Mouse (Mus musculus) heart, embryonic 14.5 days (tissue): ENCODE measurements around the gene Crtc2. TPM values are rescaled to one million over a fixed set of nuclear protein-coding genes. Genes with fewer than 3 reads are reported as not detected.
A peak's percentile ranks its signal among the peaks of the same experiment; 100 is the strongest.

Experiments used
- ATAC-seq: fragments of 200-750 bp; cut with Nextera tagmentation; 2 replicates; pipeline ENCODE4 v1.8.0; 2017; ENCODE audit warnings: low read depth, moderate TSS enrichment; ENCODE audit not compliant: insufficient number of reproducible peaks, insufficient read depth, low FRiP score
- H3K27ac ChIP-seq, 2 experiments: fragments of 200-500 bp in 1 of 2; fragments of 300-500 bp in 1 of 2; sonication (generic) in 1 of 2; replicated peaks in 1 of 2; 2 replicates each; pipeline ENCODE4 v1.5.1; 2012 to 2014; ENCODE audit warnings: low read depth in 2 of 2, low read length in 2 of 2, control low read depth in 1 of 2, mild to moderate bottlenecking in 1 of 2, mixed read lengths in 1 of 2; ENCODE audit not compliant: control insufficient read depth in 1 of 2, insufficient read depth in 1 of 2
- H3K27me3 ChIP-seq: fragments of 300-500 bp; sonication (generic); 2 replicates; pipeline ENCODE4 v1.6.1; 2014; ENCODE audit warnings: mild to moderate bottlenecking, low read length, control low read depth; ENCODE audit not compliant: control insufficient read depth, insufficient read depth
- H3K36me3 ChIP-seq: fragments of 300-500 bp; sonication (generic); 2 replicates; pipeline ENCODE4 v1.6.1; 2014; ENCODE audit warnings: mild to moderate bottlenecking, control low read depth, low read length, mixed read lengths; ENCODE audit not compliant: control insufficient read depth, insufficient read depth
- H3K4me1 ChIP-seq, 2 experiments: fragments of 200-500 bp in 1 of 2; fragments of 300-500 bp in 1 of 2; sonication (generic) in 1 of 2; 2 replicates each; pipeline ENCODE4 v1.6.1; 2012 to 2014; ENCODE audit warnings: low read length in 2 of 2, control low read depth in 1 of 2, mixed read lengths in 1 of 2; ENCODE audit not compliant: control insufficient read depth in 2 of 2, insufficient read depth in 2 of 2
- H3K4me2 ChIP-seq: fragments of 300-500 bp; sonication (generic); 2 replicates; pipeline ENCODE4 v1.6.1; 2014; ENCODE audit warnings: mild to moderate bottlenecking, low read length
- H3K4me3 ChIP-seq, 2 experiments: fragments of 200-500 bp in 1 of 2; fragments of 300-500 bp in 1 of 2; sonication (generic) in 1 of 2; 2 replicates each; pipeline ENCODE4 v1.5.1; 2012 to 2014; ENCODE audit warnings: low read length in 2 of 2, mild to moderate bottlenecking in 2 of 2, control low read depth in 1 of 2, low read depth in 1 of 2, moderate library complexity in 1 of 2; ENCODE audit not compliant: control insufficient read depth in 1 of 2, insufficient read depth in 1 of 2
- H3K9ac ChIP-seq: fragments of 300-500 bp; sonication (generic); 2 replicates; pipeline ENCODE4 v1.6.1; 2014; ENCODE audit warnings: mild to moderate bottlenecking, low read length
- H3K9me3 ChIP-seq: fragments of 300-500 bp; sonication (generic); 2 replicates; pipeline ENCODE4 v1.6.1; 2016; ENCODE audit warnings: low read length, control low read depth; ENCODE audit not compliant: control insufficient read depth
- WGBS: fragments of 180-500 bp; shearing (Covaris S2); extraction: QIAGEN DNeasy Blood & Tissue Kit; methylation state at CpG from one replicate; pipeline ENCODE4 v1.1.7; 2014; 5-methylcytosine and 5-hydroxymethylcytosine counted together
- polyA plus RNA-seq: library from polyadenylated mRNA; unstranded; fragments of >200 nt; fragmentation: Nextera tagmentation; extraction: Ambion mirVana; gene quantifications from 2 replicates; pipeline ENCODE4 v1.2.1, GENCODE M21; 2014

Gene Crtc2
- 7.5 and 8.7 TPM in 2 replicates for polyA plus RNA-seq

GRCm38 (mm10) chr3:90253653-90254418, at the start of gene Crtc2:
TSS of gene Crtc2 (plus strand) at chr3:90254163.
- ATAC-seq: peak; percentile 95
- peaks cover 9 to 20% of the 10 kb centered on the region in 2 experiments for H3K4me1 ChIP-seq
- H3K9ac ChIP-seq: peak within 1 kb of the TSS; percentile 87
- peak within 1 kb of the TSS; percentile 79 to 95 for H3K27ac ChIP-seq
- no peaks in the 10 kb centered on the region for H3K9me3 ChIP-seq
- peak within 1 kb of the TSS; percentile 89 for H3K4me2 ChIP-seq
- 2% methylated on average over 40 of the region's 40 CpGs for WGBS
- H3K36me3 ChIP-seq: peaks cover 46% of the 10 kb centered on the region
- H3K27me3 ChIP-seq: no peaks in the 10 kb centered on the region
- H3K4me3 ChIP-seq: peak within 1 kb of the TSS; percentile 87 to 100

DNA sequence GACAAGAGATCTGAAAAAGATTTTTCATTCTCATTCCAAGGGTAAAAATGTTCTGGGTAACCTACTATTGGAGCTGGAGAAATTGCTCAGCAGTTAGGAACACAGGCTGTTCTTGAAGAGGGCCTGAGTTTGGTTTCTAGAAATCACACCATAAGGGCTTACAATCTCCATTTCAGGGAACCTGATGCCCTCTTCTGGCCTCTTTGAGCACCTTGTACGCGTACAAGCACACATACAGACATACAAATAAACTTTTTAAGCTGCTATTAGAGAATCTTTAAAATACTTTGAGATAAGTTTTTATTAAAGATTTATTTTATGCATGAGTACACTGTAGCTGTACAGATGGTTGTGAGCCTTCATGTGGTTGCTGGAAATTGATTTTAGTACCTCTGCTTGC, 49.4 kb upstream of the Crtc2 start:
- H3K27ac ChIP-seq: no peak overlapping the region
- 95% methylated on average over 2 of the region's 2 CpGs for WGBS
- no peak for ATAC-seq

GRCm38 (mm10) chr3:90208662-90209061, 45.3 kb upstream of the Crtc2 start:
- no peaks in the 10 kb centered on the region for H3K27me3 ChIP-seq
- 82% methylated on average over 2 of the region's 2 CpGs for whole genome bisulfite sequencing
- peaks cover 7 to 17% of the 10 kb centered on the region in 2 experiments for H3K4me1 ChIP-seq
- no peak overlapping the region for H3K4me2 ChIP-seq
- no peak overlapping the region for H3K4me3 ChIP-seq
- peak overlapping the region in 1 of 2 experiments; percentile 15; a peak in 2 of 4 replicates for H3K27ac ChIP-seq
- no peak overlapping the region for H3K9ac ChIP-seq
- ATAC-seq: no peak
- H3K36me3 ChIP-seq: peaks cover 53% of the 10 kb centered on the region
- no peaks in the 10 kb centered on the region for H3K9me3 ChIP-seq

More for the DNA sequence above, 49.4 kb upstream of the Crtc2 start:
- Histone ChIP-seq H3K4me1 (peaks cover 0 to 2% of the 10 kb centered on the region in 2 experiments; a peak in 1 of 4 replicates), H3K4me2 (no peak overlapping the region), H3K9me3 (no peaks in the 10 kb centered on the region), H3K4me3 (no peak overlapping the region), H3K9ac (no peak overlapping the region), H3K36me3 (peaks cover 22% of the 10 kb centered on the region), H3K27me3 (no peaks in the 10 kb centered on the region)

GRCm38 (mm10) chr3:90209908-90210566, 43.9 kb upstream of the Crtc2 start:
- Histone ChIP-seq H3K27me3 (no peaks in the 10 kb centered on the region), H3K9ac (no peak overlapping the region), H3K4me3 (no peak overlapping the region), H3K36me3 (peaks cover 53% of the 10 kb centered on the region), H3K4me1 (peaks cover 7 to 21% of the 10 kb centered on the region in 2 experiments; a peak in 3 of 4 replicates), H3K9me3 (no peaks in the 10 kb centered on the region), H3K27ac (no peak overlapping the region), H3K4me2 (no peak overlapping the region)
- WGBS: 88% methylated on average over 5 of the region's 5 CpGs
- no peak for ATAC-seq

DNA sequence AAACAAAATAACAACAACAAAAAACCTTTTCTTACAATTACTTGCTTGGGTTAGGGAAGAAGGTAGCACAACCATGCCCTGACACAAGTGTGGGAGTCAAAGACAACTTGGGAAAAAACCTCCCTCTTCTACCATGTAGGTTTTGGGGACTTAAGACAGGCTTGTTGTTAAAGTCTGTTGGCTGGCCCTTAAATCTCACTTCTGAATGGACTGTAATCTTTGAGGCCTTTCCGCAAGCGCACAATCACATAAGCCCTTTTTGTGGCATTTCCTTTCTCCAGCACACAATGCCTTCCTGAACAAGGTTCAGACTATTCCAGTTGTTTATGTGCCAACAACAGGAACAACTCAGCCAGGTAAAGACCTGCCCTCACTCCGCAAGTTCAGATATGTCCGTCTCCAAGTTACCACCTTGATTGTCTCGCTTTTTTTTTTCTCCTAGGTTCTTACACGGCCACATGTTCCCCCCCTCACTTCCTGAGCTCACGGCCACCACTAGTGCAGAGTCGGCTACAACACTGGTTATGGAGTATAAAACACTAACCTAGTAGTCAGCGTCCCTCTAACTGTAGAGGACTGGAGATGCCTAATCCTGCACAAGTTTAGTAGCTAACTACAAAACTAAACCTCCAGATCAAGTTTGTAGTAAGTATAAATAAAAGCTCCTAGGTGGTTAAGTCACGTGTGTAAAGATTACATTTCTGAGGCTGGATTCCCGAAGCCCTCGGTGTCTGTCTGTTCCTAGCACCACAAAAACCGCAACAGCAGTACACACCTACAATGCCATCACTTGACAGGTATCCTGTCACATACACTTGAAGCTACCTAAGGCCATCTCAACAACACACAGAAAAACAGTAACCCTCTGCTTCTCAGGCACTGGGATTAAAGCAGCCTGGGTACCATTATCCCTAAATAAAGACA, 42.2 kb upstream of the Crtc2 start:
- Histone ChIP-seq H3K27ac (no peak overlapping the region), H3K36me3 (peaks cover 53% of the 10 kb centered on the region), H3K4me1 (peaks cover 7 to 21% of the 10 kb centered on the region in 2 experiments; a peak in 3 of 4 replicates), H3K27me3 (no peaks in the 10 kb centered on the region), H3K9ac (peak overlapping the region; percentile 85), H3K4me3 (peak overlapping the region in 1 of 2 experiments; percentile 62), H3K4me2 (peak overlapping the region; percentile 88), H3K9me3 (no peaks in the 10 kb centered on the region)
- WGBS: 60% methylated on average over 13 of the region's 13 CpGs
- ATAC-seq: no peak

DNA sequence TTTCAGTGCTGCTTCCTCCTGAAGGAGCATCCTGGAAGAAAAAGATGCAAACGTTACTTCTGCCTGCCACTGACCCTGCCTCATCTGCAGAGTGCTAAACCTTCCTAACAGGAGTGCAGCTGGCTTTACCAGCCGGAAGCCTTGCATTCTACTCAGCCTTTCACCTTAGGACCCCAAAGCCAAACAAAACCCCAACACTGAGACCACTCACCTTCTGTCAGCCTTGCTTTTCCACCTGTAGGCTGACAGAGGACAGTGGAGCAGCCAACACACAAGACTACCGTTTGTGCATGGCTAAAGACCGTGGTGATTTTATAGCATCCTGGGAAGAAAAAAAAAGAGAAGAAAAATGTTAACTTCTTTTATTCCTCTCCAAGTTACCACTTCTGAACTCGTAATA, 41.2 kb upstream of the Crtc2 start:
- no peak for ATAC-seq
- Histone ChIP-seq H3K4me3 (peak overlapping the region; percentile 62 to 95), H3K27me3 (no peaks in the 10 kb centered on the region), H3K27ac (peak overlapping the region in 1 of 2 experiments; percentile 86; a peak in 1 of 4 replicates), H3K4me2 (peak overlapping the region; percentile 88), H3K36me3 (peaks cover 50% of the 10 kb centered on the region), H3K9ac (peak overlapping the region; percentile 85), H3K9me3 (no peaks in the 10 kb centered on the region), H3K4me1 (peaks cover 7 to 21% of the 10 kb centered on the region in 2 experiments; a peak in 3 of 4 replicates)
- 13% methylated on average over 5 of the region's 5 CpGs for WGBS

DNA sequence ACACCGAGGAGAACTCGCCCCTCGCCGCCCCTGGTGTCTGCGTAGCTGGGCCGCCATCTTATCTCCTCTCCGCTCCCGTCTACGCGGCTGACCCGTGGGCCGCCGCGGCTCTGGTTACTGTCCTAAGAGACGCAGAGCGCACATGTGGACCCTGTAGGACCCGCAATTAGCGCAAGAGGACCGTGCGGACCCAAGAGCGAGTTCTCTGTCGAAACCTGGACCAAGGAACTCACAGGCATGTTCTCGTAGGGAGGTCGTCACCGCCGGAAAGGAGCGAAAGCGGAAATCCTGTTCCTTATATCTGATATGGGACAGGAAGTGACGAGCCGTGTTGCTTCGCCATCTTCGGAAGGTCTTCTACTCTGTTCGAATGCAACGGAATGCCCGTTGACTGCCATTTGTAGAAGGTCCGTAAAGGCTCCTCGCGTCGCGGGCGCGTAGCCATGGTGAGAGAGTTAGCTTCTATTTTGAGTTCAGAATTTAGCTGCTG, 40.5 kb upstream of the Crtc2 start, which contains the start of the genes Rps27 and Rab13:
TSS of gene Rps27 (minus strand) at position 275 of the 490 bp plus-strand sequence.
TSS of gene Rab13 (plus strand) at position 319 of the 490 bp plus-strand sequence.
- Histone ChIP-seq H3K27me3 (no peaks in the 10 kb centered on the region), H3K9me3 (no peaks in the 10 kb centered on the region), H3K4me3 (peak within 1 kb of the TSS; percentile 62 to 95), H3K4me2 (peak within 1 kb of the TSS; percentile 88), H3K27ac (peak within 1 kb of the TSS; percentile 86 to 96), H3K4me1 (peaks cover 7 to 21% of the 10 kb centered on the region in 2 experiments; a peak in 3 of 4 replicates), H3K9ac (peak within 1 kb of the TSS; percentile 85), H3K36me3 (peaks cover 43% of the 10 kb centered on the region)
- peak; percentile 87 for ATAC-seq
- under 1% methylated on average over 42 of the region's 42 CpGs for WGBS
